Mouse (Mus musculus): ENCODE measurements around the gene Psmd13.

Gene Psmd13

GRCm38 (mm10) chr7:140944236-140944635, 62.5 kb downstream of the Psmd13 start:
- no peak for DNase-seq (ENCODE audit: low read depth)

- no peak for DNase-seq (ENCODE audit: low read depth)
These were observed 63.5 kb downstream of the Psmd13 start for GRCm38 (mm10) chr7:140945247-140945646.

GRCm38 (mm10) chr7:140946311-140946710, 64.5 kb downstream of the Psmd13 start:
- no peak for DNase-seq (ENCODE audit: low read depth)

- no peak for DNase-seq (ENCODE audit: low read depth)
These were observed 65.2 kb downstream of the Psmd13 start for GRCm38 (mm10) chr7:140946980-140947379.

GRCm38 (mm10) chr7:140948161-140948560, 66.4 kb downstream of the Psmd13 start:
- DNase-seq (ENCODE audit: low read depth): no peak

Data from c-Kit-positive CD71-positive TER-119-negative erythroid progenitor cells, embryonic 14.5 days (primary cell).